Mouse (Mus musculus): Measurements from ENCODE around the gene Lrriq4.
A peak's percentile ranks its signal among the peaks of the same experiment; 100 is the strongest.

DNA sequence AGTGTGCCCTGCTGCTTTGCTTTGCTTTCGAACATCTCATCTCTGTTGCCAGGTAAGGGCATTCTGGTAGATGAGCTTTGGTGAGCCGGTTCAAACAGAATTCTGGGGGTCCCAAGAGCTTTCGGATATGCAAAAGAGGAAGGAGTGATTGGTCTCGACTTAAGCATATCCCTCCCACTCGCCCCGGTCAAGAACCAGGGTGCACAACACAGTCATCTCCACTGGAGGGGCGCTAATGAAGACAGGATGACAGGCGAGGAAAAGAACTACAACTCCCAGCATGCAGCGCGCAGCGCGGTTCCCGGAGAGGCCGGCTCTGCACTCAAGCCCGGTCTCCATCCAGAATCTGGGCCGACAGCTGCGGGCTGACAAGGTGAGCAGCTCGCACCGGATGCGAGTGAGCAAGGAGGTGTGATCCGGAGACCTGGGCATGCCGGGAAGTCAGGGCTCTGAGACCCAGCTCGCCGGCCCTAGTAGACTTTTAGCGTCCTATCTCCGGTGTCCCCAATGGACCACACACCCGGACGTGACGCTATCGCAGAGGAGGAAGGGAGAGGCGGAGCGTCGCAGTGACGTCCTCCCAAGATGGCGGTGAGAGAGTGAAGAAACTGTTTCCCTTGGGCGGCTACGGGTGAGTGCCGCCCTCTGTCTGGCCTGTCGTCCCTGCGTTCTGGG is 42.1 kb upstream of the Lrriq4 start, which contains the start of gene Mynn:
- TF ChIP-seq POLR2A (IDR thresholded peaks at IDR 0.05; ENCODE audit: borderline replicate concordance, extremely low read depth, insufficient read depth, insufficient read length, poor library complexity, severe bottlenecking) (peak; percentile 66; the same call in 1 of the 2 replicates), CTCF (IDR thresholded peaks at IDR 0.05; ENCODE audit: borderline replicate concordance, extremely low read depth, insufficient read depth, insufficient read length) (peak; percentile 51; the same call in 1 of the 2 replicates)

Measured in brain, embryonic 14.5 days (tissue).